Mouse (Mus musculus): ENCODE data around the gene Ltbp1. TPM values are rescaled to one million over a fixed set of nuclear protein-coding genes. Genes with fewer than 3 reads are reported as not detected.

The Ltbp1 gene
- polyA plus RNA-seq, 1 experiment from 2014 or later, result 4.8 TPM

GRCm38 (mm10) chr17:75275302-75275701, 269.9 kb downstream of the Ltbp1 start:
- no peak for DNase-seq (ENCODE audit: low spot score)
- no peaks in the 10 kb centered on the region for H3K36me3 ChIP-seq
- 86% methylated on average over 6 of the region's 6 CpGs for WGBS
- no peak overlapping the region for H3K27ac ChIP-seq
- no peaks in the 10 kb centered on the region for H3K27me3 ChIP-seq (ENCODE audit: insufficient read depth, poor library complexity, severe bottlenecking)
- H3K9me3 ChIP-seq, result no peaks in the 10 kb centered on the region
- no peak overlapping the region for H3K4me3 ChIP-seq
- 0 out of 2 replicates have a peak, but pooled peaks cover 4% of the 10 kb centered on the region for H3K4me1 ChIP-seq (replicated peaks)

DNA sequence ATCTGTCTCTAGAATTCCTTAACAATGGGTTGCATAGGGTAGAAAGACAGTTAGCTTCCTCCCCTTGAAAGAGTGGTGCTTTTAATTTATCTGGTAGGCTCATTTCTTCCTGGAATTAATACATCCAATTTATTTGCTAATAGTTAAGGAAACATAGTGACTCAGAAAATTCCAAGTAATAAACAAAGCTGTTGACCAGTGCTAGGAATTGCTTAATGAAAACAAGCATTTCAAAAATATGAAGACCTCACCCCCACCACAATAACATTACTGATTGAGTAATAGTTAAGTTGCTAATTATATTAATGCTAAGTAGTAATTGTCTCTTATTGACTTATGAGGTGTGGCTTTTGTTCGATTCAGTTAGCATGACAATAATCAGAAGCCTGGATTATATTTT, 272.7 kb downstream of the Ltbp1 start:
- Histone ChIP-seq H3K27me3 (ENCODE audit: insufficient read depth, poor library complexity, severe bottlenecking) (no peaks in the 10 kb centered on the region), H3K4me1 (replicated peaks) (no peaks in the 10 kb centered on the region), H3K4me3 (no peak overlapping the region), H3K27ac (no peak overlapping the region), H3K9me3 (no peaks in the 10 kb centered on the region), H3K36me3 (no peaks in the 10 kb centered on the region)
- 92% methylated on average over 1 of the region's 1 CpGs for WGBS
- DNase-seq (ENCODE audit: low spot score), result no peak

DNA sequence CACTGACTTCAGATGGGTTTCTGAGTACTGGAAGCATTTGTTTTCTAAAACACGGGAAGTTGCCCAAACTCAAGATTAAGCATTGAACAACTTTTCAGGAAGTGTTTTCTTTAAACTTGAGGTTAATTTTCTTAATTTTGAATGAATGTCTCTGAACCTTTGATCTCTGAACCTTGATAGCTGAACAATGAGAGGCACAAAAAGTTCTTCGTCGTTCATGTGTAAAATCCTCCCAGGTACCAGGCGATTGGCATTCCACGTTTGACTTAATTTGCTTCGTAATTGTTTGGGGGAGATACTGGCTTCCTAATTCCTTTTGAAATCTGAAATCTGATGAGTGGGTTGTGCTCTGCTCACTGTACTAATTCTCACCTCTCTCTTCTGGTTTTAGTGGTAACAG, 273.2 kb downstream of the Ltbp1 start:
- H3K27me3 ChIP-seq (ENCODE audit: insufficient read depth, poor library complexity, severe bottlenecking), result no peaks in the 10 kb centered on the region
- H3K4me3 ChIP-seq, result no peak overlapping the region
- no peak overlapping the region for H3K27ac ChIP-seq
- no peaks in the 10 kb centered on the region for H3K9me3 ChIP-seq
- WGBS, result 67% methylated on average over 6 of the region's 6 CpGs
- no peaks in the 10 kb centered on the region for H3K4me1 ChIP-seq (replicated peaks)
- DNase-seq (ENCODE audit: low spot score), result no peak
- no peaks in the 10 kb centered on the region for H3K36me3 ChIP-seq

DNA sequence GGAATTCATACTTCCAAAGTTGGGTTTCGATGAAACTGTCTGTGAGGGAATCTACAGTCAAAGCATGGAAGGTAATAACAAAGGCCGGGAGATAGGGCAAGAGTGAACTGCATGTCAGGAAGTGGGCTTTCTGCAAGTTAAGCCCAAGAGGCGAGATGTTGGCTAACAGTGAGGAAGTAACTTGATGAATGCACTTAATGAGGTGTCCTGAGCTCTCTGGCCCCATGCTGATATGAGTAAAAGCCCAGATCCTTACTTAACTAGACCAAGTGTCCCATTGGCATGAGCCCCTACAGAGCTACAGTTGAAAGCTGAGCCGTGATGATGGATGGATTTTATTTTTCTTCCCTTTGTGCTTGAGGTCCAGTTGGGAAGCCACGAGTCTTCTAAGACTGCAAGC, 276.0 kb downstream of the Ltbp1 start:
- H3K4me1 ChIP-seq (replicated peaks), result no peaks in the 10 kb centered on the region
- 59% methylated on average over 5 of the region's 5 CpGs for WGBS

GRCm38 (mm10) chr17:75284876-75285708, 279.7 kb downstream of the Ltbp1 start:
- no peak for DNase-seq (ENCODE audit: low spot score)
- H3K27me3 ChIP-seq (ENCODE audit: insufficient read depth, poor library complexity, severe bottlenecking), result no peaks in the 10 kb centered on the region
- H3K4me1 ChIP-seq (replicated peaks), result no peaks in the 10 kb centered on the region
- no peak overlapping the region for H3K4me3 ChIP-seq
- 91% methylated on average over 9 of the region's 9 CpGs for WGBS
- H3K27ac ChIP-seq, result no peak overlapping the region
- H3K9me3 ChIP-seq, result no peaks in the 10 kb centered on the region
- H3K36me3 ChIP-seq, result no peaks in the 10 kb centered on the region

More for the DNA sequence above, 276.0 kb downstream of the Ltbp1 start:
- no peaks in the 10 kb centered on the region for H3K36me3 ChIP-seq
- DNase-seq (ENCODE audit: low spot score), result no peak
- H3K4me3 ChIP-seq, result no peak overlapping the region
- H3K27ac ChIP-seq, result no peak overlapping the region
- H3K9me3 ChIP-seq, result no peaks in the 10 kb centered on the region
- no peaks in the 10 kb centered on the region for H3K27me3 ChIP-seq (ENCODE audit: insufficient read depth, poor library complexity, severe bottlenecking)

DNA sequence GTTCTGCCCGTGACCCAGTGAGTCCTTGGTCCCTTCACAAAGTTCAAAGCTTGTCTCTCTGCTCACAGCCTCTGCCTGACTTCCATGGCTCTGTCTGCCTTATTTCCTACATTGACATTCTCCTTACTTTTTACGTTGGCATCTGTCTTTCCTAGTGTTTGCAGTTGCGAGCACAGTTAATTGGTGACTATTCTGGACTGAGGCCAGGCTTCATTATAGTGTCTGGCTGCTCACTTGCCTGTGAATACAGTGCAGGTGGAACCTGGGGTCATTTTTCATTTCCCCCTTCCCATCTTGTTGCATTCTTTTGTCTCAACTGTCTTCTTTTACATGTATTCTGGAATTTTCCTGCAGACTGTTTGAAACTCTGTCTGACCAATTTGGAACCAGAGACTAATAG, 287.6 kb downstream of the Ltbp1 start:
- WGBS, result 88% methylated on average over 3 of the region's 3 CpGs
- no peak for DNase-seq (ENCODE audit: low spot score)
- H3K4me3 ChIP-seq, result no peak overlapping the region

DNA sequence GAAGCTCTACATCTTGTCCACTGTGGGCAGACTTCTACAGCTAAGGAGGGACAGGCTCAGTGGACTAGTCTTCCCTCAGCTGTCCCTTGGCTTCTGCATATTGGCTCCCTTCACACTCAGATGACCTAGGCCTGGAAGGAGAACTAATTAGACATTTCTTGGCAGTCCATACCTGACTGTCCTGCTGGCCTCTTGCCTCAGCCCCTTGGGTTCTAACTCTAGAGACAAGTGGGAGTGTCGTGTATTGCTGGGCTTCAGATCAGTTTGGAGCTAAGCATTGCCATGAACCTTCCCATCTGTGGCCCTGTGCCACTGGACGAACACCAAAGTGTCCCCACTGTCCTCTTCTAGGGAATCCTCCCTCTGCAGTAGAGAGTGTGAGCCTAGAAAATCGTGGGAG, 288.4 kb downstream of the Ltbp1 start:
- Histone ChIP-seq H3K27me3 (ENCODE audit: insufficient read depth, poor library complexity, severe bottlenecking) (no peaks in the 10 kb centered on the region), H3K27ac (no peak overlapping the region), H3K36me3 (peaks cover 4% of the 10 kb centered on the region; the same call in 1 of the 2 replicates), H3K9me3 (no peaks in the 10 kb centered on the region), H3K4me1 (replicated peaks) (no peaks in the 10 kb centered on the region), H3K4me3 (no peak overlapping the region)
- WGBS, result 79% methylated on average over 3 of the region's 3 CpGs
- no peak for DNase-seq (ENCODE audit: low spot score)

More for the DNA sequence above, 287.6 kb downstream of the Ltbp1 start:
- Histone ChIP-seq H3K36me3 (peaks cover 4% of the 10 kb centered on the region; the same call in 1 of the 2 replicates), H3K4me1 (replicated peaks) (no peaks in the 10 kb centered on the region), H3K27me3 (ENCODE audit: insufficient read depth, poor library complexity, severe bottlenecking) (no peaks in the 10 kb centered on the region), H3K9me3 (no peaks in the 10 kb centered on the region), H3K27ac (no peak overlapping the region)

- 84% methylated on average over 4 of the region's 4 CpGs for WGBS
- peaks cover 4% of the 10 kb centered on the region; the same call in 1 of the 2 replicates for H3K36me3 ChIP-seq
- H3K4me3 ChIP-seq, result no peak overlapping the region
- no peak overlapping the region for H3K27ac ChIP-seq
- DNase-seq (ENCODE audit: low spot score), result no peak
- H3K4me1 ChIP-seq (replicated peaks), result no peaks in the 10 kb centered on the region
- H3K27me3 ChIP-seq (ENCODE audit: insufficient read depth, poor library complexity, severe bottlenecking), result no peaks in the 10 kb centered on the region
- no peaks in the 10 kb centered on the region for H3K9me3 ChIP-seq
Observed at GRCm38 (mm10) chr17:75300908-75301307, 295.5 kb downstream of the Ltbp1 start.

DNA sequence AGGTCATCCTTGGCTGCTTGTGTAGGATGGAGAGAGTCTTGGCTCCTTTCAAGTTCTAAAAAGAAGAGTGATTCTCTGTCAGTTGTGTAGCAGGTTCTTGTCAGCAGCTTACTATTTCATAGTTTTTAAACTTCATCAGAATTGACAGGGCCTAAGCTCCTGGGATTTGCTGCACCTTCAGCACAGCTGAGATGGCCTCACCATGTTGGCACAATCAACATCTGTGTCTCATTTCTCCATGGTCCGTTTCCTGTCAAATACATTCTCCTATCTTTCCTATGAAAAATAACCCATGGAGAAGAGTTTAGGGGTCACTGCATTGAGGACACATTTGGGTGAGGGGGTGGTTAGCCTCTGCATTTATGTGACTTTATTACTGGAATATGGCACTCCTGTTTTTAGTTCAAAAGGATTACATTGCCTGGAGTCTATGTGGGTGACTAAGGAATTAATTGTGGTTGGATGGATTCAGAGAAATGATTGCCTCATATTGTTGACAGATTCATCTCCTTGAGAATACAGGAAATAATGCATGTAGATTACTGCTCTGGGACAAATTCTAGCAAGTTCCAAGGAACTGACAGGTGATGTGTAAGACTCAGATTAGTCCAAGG, 299.5 kb downstream of the Ltbp1 start:
- Histone ChIP-seq H3K27ac (no peak overlapping the region), H3K9me3 (no peaks in the 10 kb centered on the region), H3K36me3 (no peaks in the 10 kb centered on the region), H3K27me3 (ENCODE audit: insufficient read depth, poor library complexity, severe bottlenecking) (no peaks in the 10 kb centered on the region), H3K4me1 (replicated peaks) (0 out of 2 replicates have a peak, but pooled peaks cover 4% of the 10 kb centered on the region), H3K4me3 (no peak overlapping the region)
- 82% methylated on average over 1 of the region's 1 CpGs for WGBS
- DNase-seq (ENCODE audit: low spot score), result no peak

DNA sequence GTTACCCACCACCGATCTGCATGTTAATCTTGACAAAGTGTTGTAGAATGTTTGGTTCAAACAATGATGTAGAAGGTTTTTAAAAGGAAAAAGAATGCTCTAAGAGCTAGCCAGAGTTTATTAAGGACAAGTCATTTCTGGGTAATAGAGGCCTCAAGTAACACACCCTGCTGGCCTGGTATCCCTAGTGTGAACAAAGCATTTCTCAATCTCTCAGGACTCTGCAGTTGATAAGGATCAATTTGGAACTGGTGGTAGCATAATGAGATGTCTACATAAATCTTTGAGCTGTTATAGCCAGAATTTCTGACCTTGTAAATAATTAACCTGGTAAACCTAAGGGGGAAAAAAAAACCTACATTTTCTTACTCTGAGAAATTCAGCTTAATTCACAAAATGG, 300.3 kb downstream of the Ltbp1 start:
- H3K27ac ChIP-seq, result no peak overlapping the region
- WGBS, result 92% methylated on average over 1 of the region's 1 CpGs
- no peaks in the 10 kb centered on the region for H3K9me3 ChIP-seq
- H3K27me3 ChIP-seq (ENCODE audit: insufficient read depth, poor library complexity, severe bottlenecking), result no peaks in the 10 kb centered on the region
- no peak overlapping the region for H3K4me3 ChIP-seq
- no peak for DNase-seq (ENCODE audit: low spot score)
- 0 out of 2 replicates have a peak, but pooled peaks cover 4% of the 10 kb centered on the region for H3K4me1 ChIP-seq (replicated peaks)
- H3K36me3 ChIP-seq, result no peaks in the 10 kb centered on the region

GRCm38 (mm10) chr17:75307070-75308011, 302.0 kb downstream of the Ltbp1 start:
- Histone ChIP-seq H3K36me3 (no peaks in the 10 kb centered on the region), H3K27me3 (ENCODE audit: insufficient read depth, poor library complexity, severe bottlenecking) (no peaks in the 10 kb centered on the region), H3K4me3 (no peak overlapping the region), H3K27ac (peak overlapping the region; percentile 45; the same call in 1 of the 2 replicates), H3K4me1 (replicated peaks) (0 out of 2 replicates have a peak, but pooled peaks cover 4% of the 10 kb centered on the region), H3K9me3 (no peaks in the 10 kb centered on the region)
- WGBS, result 62% methylated on average over 18 of the region's 18 CpGs
- DNase-seq (ENCODE audit: low spot score), result no peak

GRCm38 (mm10) chr17:75317106-75317505, 311.7 kb downstream of the Ltbp1 start:
- Histone ChIP-seq H3K4me3 (no peak overlapping the region), H3K9me3 (no peaks in the 10 kb centered on the region), H3K27me3 (ENCODE audit: insufficient read depth, poor library complexity, severe bottlenecking) (no peaks in the 10 kb centered on the region), H3K4me1 (replicated peaks) (no peaks in the 10 kb centered on the region), H3K36me3 (no peaks in the 10 kb centered on the region), H3K27ac (no peak overlapping the region)
- DNase-seq (ENCODE audit: low spot score), result no peak
- WGBS, result 93% methylated on average over 4 of the region's 4 CpGs
